8 mouse cellular contexts compared by ENCODE assay signal in the genomic region with DNA sequence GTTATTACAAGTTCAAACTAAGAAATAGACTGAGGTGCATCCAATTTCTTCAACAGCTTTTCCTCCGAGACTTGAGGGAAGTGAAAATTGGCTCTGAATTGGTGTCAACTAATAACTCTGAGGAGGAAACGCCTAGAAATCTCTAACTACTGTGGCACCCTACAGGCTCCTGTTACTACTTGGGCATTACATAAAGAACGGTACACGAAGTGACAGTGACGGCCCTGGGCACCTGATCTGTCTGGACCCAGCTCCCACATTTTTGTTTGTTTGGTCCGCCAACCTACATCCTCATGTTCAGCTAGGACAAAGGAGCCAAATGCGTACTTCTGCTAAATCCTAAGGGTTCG. TPM values are rescaled to one million over a fixed set of nuclear protein-coding genes. Genes with fewer than 3 reads are reported as not detected.
DNase-seq lines count a peak whose midpoint lies in the region; ATAC-seq and TF ChIP-seq lines count a peak whose summit lies in the region.

No protein-coding gene starts in this region.

- ATAC-seq in hindbrain, postnatal 0 days = no peak; the same call in 1 of the 2 replicates
- peak; percentile 53 for ATAC-seq in midbrain, embryonic 15.5 days (replicated peaks)

- intact Hi-C loops in left cerebral cortex, adult 2 months (cut with DNase I) = loop anchor here (5.0 kb wide), 4 partner anchors 301 to 954 kb away; no protein-coding TSS in a partner anchor

- no peaks in the 10 kb centered on the region for H3K27me3 ChIP-seq in hindbrain, postnatal 0 days (ENCODE audit: insufficient read depth, low read length)
- H3K27me3 ChIP-seq in midbrain, embryonic 15.5 days (replicated peaks) = no peaks in the 10 kb centered on the region

- H3K9me3 ChIP-seq in hindbrain, postnatal 0 days (ENCODE audit: low read length) = no peaks in the 10 kb centered on the region
- H3K9me3 ChIP-seq in midbrain, embryonic 15.5 days = no peaks in the 10 kb centered on the region

- H3K4me2 ChIP-seq in hindbrain, postnatal 0 days (ENCODE audit: low read depth, low read length) = peak overlapping the region; percentile 60
- H3K4me2 ChIP-seq in midbrain, embryonic 15.5 days = peak overlapping the region; percentile 70

- TF ChIP-seq CTCF in left cerebral cortex, adult 2 months (IDR thresholded peaks at IDR 0.05) = no peak
- TF ChIP-seq CTCF in cortical plate, adult 2 months (IDR thresholded peaks at IDR 0.05; ENCODE audit: extremely low read depth, insufficient read depth, low read length) = no peak
- TF ChIP-seq CTCF in hindbrain, postnatal 0 days (IDR thresholded peaks at IDR 0.05; ENCODE audit: low read depth) = no peak

- 2% methylated on average over 8 of the region's 8 CpGs for WGBS in hindbrain, postnatal 0 days
- 3% methylated on average over 8 of the region's 8 CpGs for WGBS in midbrain, embryonic 15.5 days

- DNase-seq in left cerebral cortex, adult 2 months (ENCODE audit: extremely low spot score in 1 of 2, low spot score in 2 of 2) = no peak
- DNase-seq in left cerebral cortex, adult 8-10 months (ENCODE audit: low spot score in 2 of 2) = no peak
- DNase-seq in hindbrain, postnatal 0 days (ENCODE audit: low spot score) = peak; percentile 33
- no peak for DNase-seq in right cerebral cortex, postnatal 4 days
- DNase-seq in retina, embryonic 14.5 days (ENCODE audit: low spot score) = no peak
- DNase-seq in layer of hippocampus, postnatal 10 days (ENCODE audit: low spot score in 2 of 2) = no peak

- peak overlapping the region; percentile 87 for H3K9ac ChIP-seq in hindbrain, postnatal 0 days (replicated peaks; ENCODE audit: low read length)
- peak overlapping the region; percentile 94 for H3K9ac ChIP-seq in midbrain, embryonic 15.5 days

- peaks cover 8% of the 10 kb centered on the region; the same call in 1 of the 2 replicates for H3K36me3 ChIP-seq in hindbrain, postnatal 0 days (ENCODE audit: insufficient read depth, low read length)
- no peaks in the 10 kb centered on the region for H3K36me3 ChIP-seq in midbrain, embryonic 15.5 days (replicated peaks)

- H3K4me3 ChIP-seq in left cerebral cortex, adult 2 months = peak overlapping the region; percentile 96
- H3K4me3 ChIP-seq in cortical plate, adult 2 months (ENCODE audit: insufficient read depth, low read length) = peak overlapping the region; percentile 87
- peak overlapping the region; percentile 79 for H3K4me3 ChIP-seq in hindbrain, postnatal 0 days (ENCODE audit: low read length)
- H3K4me3 ChIP-seq in midbrain, embryonic 15.5 days = peak overlapping the region; percentile 72

- peaks cover 6% of the 10 kb centered on the region for H3K4me1 ChIP-seq in cortical plate, adult 2 months (ENCODE audit: control insufficient read depth, insufficient read depth, low read length)
- H3K4me1 ChIP-seq in hindbrain, postnatal 0 days (ENCODE audit: insufficient read depth, low read length) = peaks cover 5% of the 10 kb centered on the region; the same call in 1 of the 2 replicates
- peaks cover 23% of the 10 kb centered on the region for H3K4me1 ChIP-seq in midbrain, embryonic 15.5 days

- H3K27ac ChIP-seq in left cerebral cortex, adult 2 months = peak overlapping the region; percentile 99
- H3K27ac ChIP-seq in cortical plate, adult 2 months (ENCODE audit: insufficient read depth, low read length) = peak overlapping the region; percentile 83
- peak overlapping the region; percentile 97 for H3K27ac ChIP-seq in hindbrain, postnatal 0 days
- H3K27ac ChIP-seq in midbrain, embryonic 15.5 days = peak overlapping the region; percentile 94

- TF ChIP-seq POLR2A in cortical plate, adult 2 months (IDR thresholded peaks at IDR 0.05; ENCODE audit: extremely low read depth, insufficient read depth, low read length) = no peak

RNA-seq across cellular contexts. Expression of a gene that starts 0.5 kb away (rescaled TPM):
- 10 to 100 TPM; 13.1 to 14.4 TPM for total RNA-seq in left cerebral cortex, adult 2 months (2021)
- 10 to 100 TPM in 3 of 4 experiments, 1 to 10 TPM in 1; 9.6 to 16.5 (median 10.3) TPM for total RNA-seq in left cerebral cortex, adult 8-10 months (2022)
- 12.2 and 12.8 TPM in 2 replicates for polyA plus RNA-seq in cortical plate, adult 2 months (2012; rRNA removed)
- 12.4 and 16.4 TPM in 2 replicates for total RNA-seq in hindbrain, postnatal 0 days (2014; rRNA removed)
- polyA plus RNA-seq in hindbrain, postnatal 0 days (2015; fragmentation: Nextera tagmentation; extraction: Ambion mirVana) = 12.9 and 15.0 TPM in 2 replicates
- 20.2 and 20.3 TPM in 2 replicates for polyA plus RNA-seq in midbrain, embryonic 15.5 days (2015; fragmentation: Nextera tagmentation; extraction: Ambion mirVana)
- total RNA-seq in layer of hippocampus, postnatal 10 days (2021) = 10 to 100 TPM in 1 of 2 experiments, 1 to 10 TPM in 1; 8.1 to 11.9 TPM
